ENCODE assay signal across 14 mouse cellular contexts in genomic region chr8:118509426-118509825, GRCm38 (mm10).
"Had no signal": no experiment of that assay in that cellular context is flagged by ENCODE, and none has a peak within 500 bp of the region (broad histone marks: within the 10 kb centered on the region; RNA-seq: fewer than 3 reads in every experiment).

No protein-coding gene starts in this region.

- DNase-seq: kidney, postnatal 10 days; lung, adult 2 months; lung, postnatal 36 days; midbrain, embryonic 14.5 days; right cerebral cortex, adult 18-20 months; right cerebral cortex, postnatal 25 days; thymus, adult 18-20 months; thymus, postnatal 25 days had no signal

- ATAC-seq: lung, postnatal 0 days had no signal

- H3K4me3 ChIP-seq: left cerebral cortex, adult 2 months; limb, embryonic 10.5 days; liver, embryonic 15.5 days; myocyte; neural tube, embryonic 15.5 days had no signal

- H3K27ac ChIP-seq: left cerebral cortex, adult 2 months; limb, embryonic 10.5 days; liver, embryonic 15.5 days; neural tube, embryonic 15.5 days had no signal
